Mouse (Mus musculus): Measurements from ENCODE around the gene Traf4.
"Not testable (repeated sequence)": the region's sequence is repeated elsewhere in the genome, so short reads cannot be mapped to it uniquely, and the experiment has no call there.

Gene Traf4

DNA sequence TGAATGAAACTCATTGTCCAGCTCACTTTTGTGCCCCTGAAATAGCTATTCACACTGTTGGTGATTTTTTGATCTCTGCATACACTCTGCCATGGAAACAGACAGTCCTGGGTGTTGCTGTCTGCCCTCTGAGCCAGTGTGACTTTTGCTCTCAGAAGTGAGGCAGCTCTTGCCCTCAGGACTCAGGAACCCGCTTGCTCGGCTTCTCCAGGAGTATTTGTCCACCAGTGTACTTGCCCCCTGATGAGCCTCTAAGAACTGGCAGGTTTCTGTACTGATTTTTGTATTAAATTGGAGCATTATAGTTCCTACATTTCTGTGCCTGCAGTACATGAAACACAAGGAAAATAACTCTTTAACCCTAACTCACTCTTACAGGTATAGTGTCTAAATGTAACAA, 21.9 kb downstream of the Traf4 start:
- in situ Hi-C loops (cut with MseI, MboI) = no loop called here

DNA sequence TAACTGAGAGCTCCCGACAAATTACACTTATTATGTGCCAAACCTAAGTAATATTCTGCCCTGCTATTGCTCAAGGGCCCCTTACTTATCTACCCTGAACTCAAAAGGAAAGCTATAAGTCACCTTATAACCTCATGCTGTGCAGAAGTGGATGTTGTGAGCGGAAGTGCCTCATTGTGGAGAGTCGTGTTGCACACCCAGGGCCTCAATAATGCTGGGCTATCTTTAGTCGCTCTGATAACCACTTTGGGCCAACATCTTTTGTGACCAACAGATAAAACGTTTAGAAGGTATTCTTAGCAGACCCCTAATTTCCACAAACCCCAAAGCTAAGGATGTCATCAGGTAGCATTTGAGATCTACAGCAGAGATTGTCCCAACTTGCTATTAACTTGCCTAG, 24.7 kb downstream of the Traf4 start:
- in situ Hi-C loops (cut with MseI, MboI) = no loop called here

- in situ Hi-C loops (cut with MseI, MboI) = no loop called here
Measured at GRCm38 (mm10) chr11:78138023-78138422, 27.4 kb downstream of the Traf4 start.

- in situ Hi-C loops (cut with MseI, MboI) = no loop called here
Measured at GRCm38 (mm10) chr11:78137584-78137983, 27.8 kb downstream of the Traf4 start.

DNA sequence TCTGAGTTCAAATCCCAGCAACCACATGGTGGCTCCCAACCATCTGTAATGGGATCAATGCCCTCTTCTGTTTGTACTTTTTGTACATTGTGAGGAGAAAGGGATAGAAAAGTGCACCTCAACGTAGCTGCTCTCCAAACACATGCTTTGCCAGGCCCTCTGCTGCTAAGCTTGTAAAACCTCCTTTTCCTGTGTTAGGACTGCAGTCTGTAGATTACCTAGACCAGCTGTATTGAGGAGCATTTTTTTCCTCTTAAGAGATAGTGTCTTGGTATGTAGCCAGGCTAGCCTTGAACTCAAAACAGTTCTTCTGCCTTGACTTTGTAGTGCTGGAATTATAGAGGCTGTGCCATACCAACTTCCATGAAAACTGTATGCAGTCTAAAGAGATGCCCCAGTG, 29.3 kb downstream of the Traf4 start:
- in situ Hi-C loops (cut with MseI, MboI) = no loop called here

DNA sequence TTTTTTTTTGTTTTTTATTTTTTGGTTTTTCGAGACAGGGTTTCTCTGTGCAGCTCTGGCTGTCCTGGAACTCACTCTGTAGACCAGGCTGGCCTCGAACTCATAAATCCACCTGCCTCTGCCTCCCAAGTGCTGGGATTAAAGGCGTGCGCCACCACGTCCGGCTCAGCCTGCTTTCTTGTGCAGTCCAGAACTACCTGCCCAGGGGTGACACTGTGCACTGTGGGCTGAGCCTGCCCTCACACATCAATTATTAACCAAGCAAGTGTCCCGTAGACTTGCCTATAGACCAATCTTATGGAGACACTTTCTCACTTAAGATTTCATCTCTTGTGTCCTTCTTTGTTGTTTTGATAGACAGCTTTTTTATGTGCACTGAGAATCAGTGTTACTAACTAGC, 30.1 kb downstream of the Traf4 start:
- in situ Hi-C loops (cut with MseI, MboI) = not testable (repeated sequence)

DNA sequence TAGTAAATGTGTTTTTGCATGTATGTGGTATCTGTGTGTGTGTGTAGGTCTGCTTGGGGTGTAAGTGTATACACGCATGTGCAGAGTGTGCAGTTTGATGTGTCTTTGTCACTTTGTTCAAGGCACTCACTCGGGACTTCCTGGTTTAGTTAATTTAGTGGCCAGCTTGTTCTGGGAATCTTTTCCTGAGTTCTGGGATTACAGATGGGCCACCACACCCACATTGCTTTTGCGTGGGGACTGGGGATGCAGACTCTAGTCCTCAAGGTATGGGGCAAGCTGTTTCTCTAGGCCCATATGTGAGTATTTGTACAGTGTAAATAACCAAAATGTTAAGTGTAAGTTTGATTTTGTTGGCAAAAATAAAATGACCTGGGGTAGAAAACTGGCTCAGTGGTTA, 31.0 kb downstream of the Traf4 start:
- in situ Hi-C loops (cut with MseI, MboI) = no loop called here

- in situ Hi-C loops (cut with MseI, MboI) = no loop called here
Measured at GRCm38 (mm10) chr11:78133915-78134314, 31.5 kb downstream of the Traf4 start.

DNA sequence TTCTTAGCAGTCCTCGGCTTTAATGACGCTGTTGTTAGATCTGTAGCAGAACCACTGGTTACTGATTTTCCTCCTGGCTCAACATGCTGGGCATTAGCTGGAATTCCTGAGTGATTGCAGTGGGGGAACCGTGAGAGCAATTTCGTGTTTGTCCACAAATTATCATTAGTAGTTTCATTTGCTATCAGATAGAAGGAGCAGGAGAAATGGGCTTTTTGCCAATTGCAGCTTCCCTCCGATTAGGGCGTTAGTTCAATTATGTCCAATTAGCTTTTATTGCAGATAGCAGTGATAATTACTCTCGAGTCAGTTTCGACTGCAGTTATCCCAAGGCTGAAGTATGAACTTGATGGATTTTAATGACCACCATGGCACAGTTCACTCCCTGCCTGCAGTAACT, 35.9 kb downstream of the Traf4 start:
- in situ Hi-C loops (cut with MseI, MboI) = no loop called here

- in situ Hi-C loops (cut with MseI, MboI) = no loop called here
Measured at GRCm38 (mm10) chr11:78126739-78127138, 38.6 kb downstream of the Traf4 start.

DNA sequence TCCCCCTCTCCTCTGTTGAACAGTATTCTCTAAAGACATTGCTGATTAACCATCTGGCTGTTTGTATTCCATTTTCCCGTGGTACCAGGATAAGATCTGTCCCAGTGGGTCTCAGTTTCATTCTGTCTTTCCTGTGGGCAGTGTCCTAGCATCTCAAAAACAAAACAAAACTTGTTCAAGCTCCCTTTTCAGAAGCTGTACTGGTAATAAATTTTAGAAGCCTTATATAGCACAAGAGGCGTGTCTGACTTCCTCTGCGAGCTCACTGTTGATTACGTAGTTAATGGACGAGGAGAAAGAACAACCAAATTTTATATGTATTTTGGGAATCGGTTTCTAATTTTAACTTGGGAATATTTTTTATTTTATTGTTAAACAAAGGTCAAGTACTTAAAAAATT, 39.7 kb downstream of the Traf4 start:
- in situ Hi-C loops (cut with MseI, MboI) = no loop called here

DNA sequence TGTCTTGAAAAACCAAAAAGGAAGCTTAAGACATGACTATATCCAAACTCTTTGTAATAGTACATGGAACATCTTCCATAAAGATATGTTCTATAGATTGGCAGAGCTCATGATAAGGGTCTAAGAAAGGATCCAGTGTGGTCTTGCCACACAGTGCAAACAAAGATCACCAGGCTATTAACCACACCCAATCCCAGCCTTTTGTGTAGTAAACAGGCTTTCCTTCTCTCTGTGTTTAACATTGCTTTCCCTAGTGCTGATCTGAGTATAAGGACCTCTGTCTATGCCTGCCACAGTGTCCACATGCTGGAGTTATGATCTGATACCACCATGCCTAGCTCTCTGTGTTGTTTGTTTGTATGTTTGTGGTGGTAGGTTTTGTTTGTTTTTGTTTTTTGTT, 41.6 kb downstream of the Traf4 start:
- in situ Hi-C loops (cut with MseI, MboI) = no loop called here

DNA sequence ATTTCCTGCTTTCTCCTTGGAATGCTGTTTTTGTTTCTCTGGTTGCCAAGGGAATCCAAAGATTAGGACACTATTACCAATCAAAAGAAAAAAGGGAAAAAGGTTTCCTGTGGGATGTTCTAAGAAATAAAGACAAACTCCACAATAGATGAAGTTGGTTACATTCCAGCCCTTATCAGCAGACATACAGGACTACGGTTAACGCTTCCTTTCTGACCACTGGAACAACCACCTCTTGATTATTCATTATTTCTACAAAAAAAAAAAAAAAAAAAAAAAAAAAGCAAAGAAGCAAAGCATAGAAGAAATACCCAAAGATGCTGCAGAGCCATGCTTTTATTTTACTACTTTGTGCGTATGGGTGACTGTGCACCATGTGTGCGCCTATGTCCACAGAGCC, 42.6 kb downstream of the Traf4 start:
- in situ Hi-C loops (cut with MseI, MboI) = no loop called here

GRCm38 (mm10) chr11:78121176-78121575, 44.2 kb downstream of the Traf4 start:
- in situ Hi-C loops (cut with MseI, MboI) = no loop called here

DNA sequence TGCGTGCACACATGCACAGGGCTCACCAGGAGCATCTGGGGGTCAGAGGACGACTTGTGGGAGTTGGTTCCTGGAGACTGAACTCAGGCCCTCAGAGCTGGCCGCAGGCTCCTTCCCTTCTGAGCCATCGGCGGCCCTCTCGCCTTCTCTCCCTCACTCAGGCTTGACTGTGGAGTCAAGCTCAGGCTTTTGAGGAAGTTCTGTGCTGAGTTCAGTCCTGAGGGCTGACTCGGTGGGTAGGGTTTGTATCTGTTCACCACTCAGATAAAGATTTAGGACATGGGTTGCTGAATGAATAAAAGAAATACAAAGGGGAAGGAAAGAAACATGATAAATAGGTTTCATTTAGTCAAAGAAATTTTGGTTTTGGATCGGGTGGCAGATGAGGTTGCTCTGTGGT, 45.5 kb downstream of the Traf4 start:
- in situ Hi-C loops (cut with MseI, MboI) = no loop called here

GRCm38 (mm10) chr11:78118467-78118866, 46.9 kb downstream of the Traf4 start:
- in situ Hi-C loops (cut with MseI, MboI) = no loop called here

- in situ Hi-C loops (cut with MseI, MboI) = no loop called here
Measured at GRCm38 (mm10) chr11:78116146-78116410, 49.3 kb downstream of the Traf4 start.

DNA sequence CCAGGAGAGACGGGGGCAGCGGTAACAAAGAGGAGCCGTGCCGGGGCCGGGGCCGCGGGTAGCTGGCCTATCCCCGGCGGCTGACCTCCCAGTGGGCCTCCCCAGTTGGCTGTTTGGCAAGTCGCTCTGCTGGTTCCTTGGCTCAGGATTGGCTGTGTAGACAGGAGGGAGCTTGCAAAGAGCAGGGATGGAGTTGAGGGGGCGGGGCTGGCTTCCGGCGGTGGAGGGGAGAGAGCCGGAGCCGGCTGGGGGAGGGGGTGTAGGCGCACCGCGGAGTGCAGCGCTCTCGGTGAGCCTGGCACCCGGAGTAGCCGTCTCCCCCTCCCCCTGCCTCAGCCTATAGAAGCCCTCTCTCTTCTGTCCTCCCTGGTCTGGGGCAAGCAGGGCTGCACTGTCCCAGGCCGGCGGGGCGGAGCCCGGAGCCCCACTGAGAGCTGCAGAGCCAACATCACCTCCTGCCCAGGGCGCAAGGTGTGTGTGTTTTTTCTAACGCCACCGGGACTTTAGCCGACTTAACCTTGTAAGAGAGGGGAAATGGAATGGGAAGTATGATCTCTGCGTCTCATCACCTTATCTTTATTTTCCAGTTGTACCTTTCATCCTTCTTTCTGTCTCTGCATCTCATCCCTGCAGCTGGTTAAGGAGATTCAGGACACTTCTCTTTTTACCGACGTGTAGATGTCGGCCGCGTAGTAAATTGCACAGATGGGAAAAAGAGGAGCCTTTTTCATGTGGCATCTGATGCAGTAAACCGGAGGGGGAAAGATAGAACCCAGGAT, 49.8 kb downstream of the Traf4 start:
- in situ Hi-C loops (cut with MseI, MboI) = no loop called here

DNA sequence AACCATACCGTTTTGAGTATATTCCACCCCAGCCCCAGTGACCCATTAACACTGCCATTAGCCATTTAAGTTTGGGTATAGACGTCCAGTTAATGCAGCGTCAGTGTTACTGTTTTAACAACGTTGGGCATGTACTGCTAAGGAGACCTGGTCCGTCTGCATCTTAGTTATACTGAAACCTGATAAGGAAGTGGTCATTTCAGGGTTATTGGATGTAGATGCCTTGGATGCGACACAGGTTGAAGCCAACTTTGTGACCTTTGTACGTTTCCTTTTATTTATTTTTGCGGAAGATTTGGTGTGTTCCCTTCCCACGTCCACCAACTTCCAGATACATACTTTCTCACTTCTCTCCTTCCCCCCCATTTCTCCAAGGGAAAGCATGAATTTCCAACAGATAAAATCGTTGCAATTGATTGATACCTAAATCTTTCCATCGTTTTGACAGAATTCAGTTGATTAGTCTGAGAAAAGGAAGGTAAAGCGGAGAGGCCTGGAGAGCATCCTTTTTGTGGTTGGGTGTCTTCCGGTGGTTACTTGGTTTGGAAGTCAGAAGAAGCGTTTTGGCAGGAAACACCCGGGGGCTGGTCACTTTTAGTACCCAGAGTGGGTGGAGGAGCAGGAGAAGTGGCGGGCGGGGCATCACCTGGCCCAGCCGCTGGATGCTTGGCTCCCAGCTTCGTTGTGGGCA, 50.6 kb downstream of the Traf4 start:
- in situ Hi-C loops (cut with MseI, MboI) = no loop called here

DNA sequence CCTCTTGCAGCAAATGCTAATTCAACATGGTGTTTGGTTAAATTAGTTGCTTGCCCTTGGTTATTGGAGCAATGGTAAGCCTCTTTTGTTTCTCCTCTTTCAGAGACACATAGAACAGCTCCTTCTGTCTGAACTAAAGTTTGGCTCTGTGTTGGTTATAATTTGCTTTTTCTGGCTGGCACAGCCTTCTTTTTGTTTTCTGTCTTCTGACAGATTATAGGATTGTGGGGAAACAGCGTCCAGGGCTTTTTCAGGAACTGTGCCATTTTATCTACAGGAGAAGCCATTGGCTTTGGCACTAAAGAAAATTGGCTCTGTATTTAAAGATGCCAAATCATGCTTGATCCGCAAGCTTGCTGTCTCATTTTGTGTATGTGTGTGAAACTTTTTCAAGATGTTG, 51.8 kb downstream of the Traf4 start:
- in situ Hi-C loops (cut with MseI, MboI) = no loop called here

All from mouse trophoblast stem cell (cell line).